Mouse (Mus musculus): ENCODE measurements around the gene Anapc2. TPM values are rescaled to one million over a fixed set of nuclear protein-coding genes. Genes with fewer than 3 reads are reported as not detected.

Gene Anapc2
- polyA plus RNA-seq, 1 experiment from 2014 or later, result 110 TPM

Other genes with a start within 250 kb of the Anapc2 start
- 137 and 143 TPM in 2 replicates for gene Nsmf, start 218.1 kb upstream of the Anapc2 start, polyA plus RNA-seq (2014; fragmentation: Nextera tagmentation; extraction: Ambion mirVana)
- 0.27 TPM in 1 of 2 replicates, not detected in the other for gene Entpd8, start 192.2 kb upstream of the Anapc2 start, polyA plus RNA-seq (2014; fragmentation: Nextera tagmentation; extraction: Ambion mirVana)
- 0.17 TPM in 1 of 2 replicates, not detected in the other for gene Noxa1, start 177.3 kb upstream of the Anapc2 start, polyA plus RNA-seq (2014; fragmentation: Nextera tagmentation; extraction: Ambion mirVana)
- gene Nrarp, start 91.7 kb upstream of the Anapc2 start, polyA plus RNA-seq (2014; fragmentation: Nextera tagmentation; extraction: Ambion mirVana), result 10.7 and 15.1 TPM in 2 replicates
- 0.88 and 1.4 TPM in 2 replicates for gene Tor4a, start 75.6 kb upstream of the Anapc2 start, polyA plus RNA-seq (2014; fragmentation: Nextera tagmentation; extraction: Ambion mirVana)
- 74.7 and 86.2 TPM in 2 replicates for gene Nelfb, start 61.0 kb upstream of the Anapc2 start, polyA plus RNA-seq (2014; fragmentation: Nextera tagmentation; extraction: Ambion mirVana)
- not detected in 2 replicates for gene Stpg3, start 57.8 kb upstream of the Anapc2 start, polyA plus RNA-seq (2014; fragmentation: Nextera tagmentation; extraction: Ambion mirVana)
- gene Fam166a, start 53.7 kb upstream of the Anapc2 start, polyA plus RNA-seq (2014; fragmentation: Nextera tagmentation; extraction: Ambion mirVana), result 0.91 TPM in 1 of 2 replicates, not detected in the other
- gene Tubb4b, start 47.8 kb upstream of the Anapc2 start, polyA plus RNA-seq (2014; fragmentation: Nextera tagmentation; extraction: Ambion mirVana), result 361 and 387 TPM in 2 replicates
- not detected in 2 replicates for gene Slc34a3, start 38.1 kb upstream of the Anapc2 start, polyA plus RNA-seq (2014; fragmentation: Nextera tagmentation; extraction: Ambion mirVana)
- not detected in 2 replicates for gene Rnf224, start 35.7 kb upstream of the Anapc2 start, polyA plus RNA-seq (2014; fragmentation: Nextera tagmentation; extraction: Ambion mirVana)
- 147 and 191 TPM in 2 replicates for gene Rnf208, start 30.2 kb upstream of the Anapc2 start, polyA plus RNA-seq (2014; fragmentation: Nextera tagmentation; extraction: Ambion mirVana)
- gene Cysrt1, start 30.0 kb upstream of the Anapc2 start, polyA plus RNA-seq (2014; fragmentation: Nextera tagmentation; extraction: Ambion mirVana), result 0.33 and 0.45 TPM in 2 replicates
- gene AL732309.1, start 25.6 kb upstream of the Anapc2 start, polyA plus RNA-seq (2014; fragmentation: Nextera tagmentation; extraction: Ambion mirVana), result 5.0 and 7.1 TPM in 2 replicates
- gene Tmem203, start 17.0 kb upstream of the Anapc2 start, polyA plus RNA-seq (2014; fragmentation: Nextera tagmentation; extraction: Ambion mirVana), result 11.0 and 11.2 TPM in 2 replicates
- 11.5 and 12.3 TPM in 2 replicates for gene Tprn, start 9.9 kb upstream of the Anapc2 start, polyA plus RNA-seq (2014; fragmentation: Nextera tagmentation; extraction: Ambion mirVana)
- gene Ssna1, start within 50 bp of the Anapc2 start, polyA plus RNA-seq (2014; fragmentation: Nextera tagmentation; extraction: Ambion mirVana), result 177 and 182 TPM in 2 replicates
- not detected in 2 replicates for gene Tmem210, start 15.7 kb downstream of the Anapc2 start, polyA plus RNA-seq (2014; fragmentation: Nextera tagmentation; extraction: Ambion mirVana)
- 0.45 TPM in 1 of 2 replicates, not detected in the other for gene Lrrc26, start 17.4 kb downstream of the Anapc2 start, polyA plus RNA-seq (2014; fragmentation: Nextera tagmentation; extraction: Ambion mirVana)
- gene Grin1, start 46.7 kb downstream of the Anapc2 start, polyA plus RNA-seq (2014; fragmentation: Nextera tagmentation; extraction: Ambion mirVana), result 60.8 and 89.4 TPM in 2 replicates
- gene Man1b1, start 59.9 kb downstream of the Anapc2 start, polyA plus RNA-seq (2014; fragmentation: Nextera tagmentation; extraction: Ambion mirVana), result 59.9 and 85.5 TPM in 2 replicates
- gene Dpp7, start 83.9 kb downstream of the Anapc2 start, polyA plus RNA-seq (2014; fragmentation: Nextera tagmentation; extraction: Ambion mirVana), result 23.9 and 27.1 TPM in 2 replicates
- gene Uap1l1, start 93.2 kb downstream of the Anapc2 start, polyA plus RNA-seq (2014; fragmentation: Nextera tagmentation; extraction: Ambion mirVana), result 4.6 and 5.2 TPM in 2 replicates
- 6.9 and 7.8 TPM in 2 replicates for gene Sapcd2, start 99.8 kb downstream of the Anapc2 start, polyA plus RNA-seq (2014; fragmentation: Nextera tagmentation; extraction: Ambion mirVana)
- gene Entpd2, start 123.4 kb downstream of the Anapc2 start, polyA plus RNA-seq (2014; fragmentation: Nextera tagmentation; extraction: Ambion mirVana), result 1.6 and 10.6 TPM in 2 replicates
- 397 and 496 TPM in 2 replicates for gene Npdc1, start 126.9 kb downstream of the Anapc2 start, polyA plus RNA-seq (2014; fragmentation: Nextera tagmentation; extraction: Ambion mirVana)
- gene Fut7, start 150.8 kb downstream of the Anapc2 start, polyA plus RNA-seq (2014; fragmentation: Nextera tagmentation; extraction: Ambion mirVana), result 0.17 and 0.23 TPM in 2 replicates
- 16.2 and 17.0 TPM in 2 replicates for gene Abca2, start 156.2 kb downstream of the Anapc2 start, polyA plus RNA-seq (2014; fragmentation: Nextera tagmentation; extraction: Ambion mirVana)
- gene Clic3, start 184.4 kb downstream of the Anapc2 start, polyA plus RNA-seq (2014; fragmentation: Nextera tagmentation; extraction: Ambion mirVana), result 1.5 and 2.4 TPM in 2 replicates
- 94.5 and 124 TPM in 2 replicates for gene Paxx, start 188.6 kb downstream of the Anapc2 start, polyA plus RNA-seq (2014; fragmentation: Nextera tagmentation; extraction: Ambion mirVana)
- 5.6 and 87.6 TPM in 2 replicates for gene Ptgds, start 197.6 kb downstream of the Anapc2 start, polyA plus RNA-seq (2014; fragmentation: Nextera tagmentation; extraction: Ambion mirVana)
- not detected in 2 replicates for gene Lcn12, start 221.4 kb downstream of the Anapc2 start, polyA plus RNA-seq (2014; fragmentation: Nextera tagmentation; extraction: Ambion mirVana)
- gene Fbxw5, start 228.3 kb downstream of the Anapc2 start, polyA plus RNA-seq (2014; fragmentation: Nextera tagmentation; extraction: Ambion mirVana), result 124 and 137 TPM in 2 replicates
- gene C8g, start 229.2 kb downstream of the Anapc2 start, polyA plus RNA-seq (2014; fragmentation: Nextera tagmentation; extraction: Ambion mirVana), result 5.6 and 6.8 TPM in 2 replicates

All from neural tube, embryonic 14.5 days (tissue).